Mouse (Mus musculus): Measurements from ENCODE around the gene Cd84.

The Cd84 gene

GRCm38 (mm10) chr1:171915638-171916458 lies 76.4 kb downstream of the Cd84 start:
- peak in 1 of 2 experiments; percentile 40 for DNase-seq (ENCODE audit: low read depth in 1 of 2, low spot score in 2 of 2)

- DNase-seq (ENCODE audit: low read depth in 1 of 2, low spot score in 2 of 2), result peak; percentile 43 to 59
Observed at GRCm38 (mm10) chr1:171917305-171918039, 78.0 kb downstream of the Cd84 start, which contains the start of gene Slamf6. Gene Slamf6 (plus strand): TSS chr1:171917515.

- no peak for DNase-seq (ENCODE audit: low read depth in 1 of 2, low spot score in 2 of 2)
Observed at GRCm38 (mm10) chr1:171918136-171918920, 78.8 kb downstream of the Cd84 start.

GRCm38 (mm10) chr1:171919193-171919592 lies 79.7 kb downstream of the Cd84 start:
- DNase-seq (ENCODE audit: low read depth in 1 of 2, low spot score in 2 of 2), result no peak

- no peak for DNase-seq (ENCODE audit: low read depth in 1 of 2, low spot score in 2 of 2)
Observed at GRCm38 (mm10) chr1:171919901-171920510, 80.5 kb downstream of the Cd84 start.

GRCm38 (mm10) chr1:171920989-171921621 lies 81.6 kb downstream of the Cd84 start:
- DNase-seq (ENCODE audit: low read depth in 1 of 2, low spot score in 2 of 2), result no peak

GRCm38 (mm10) chr1:171921641-171922040 lies 82.1 kb downstream of the Cd84 start:
- DNase-seq (ENCODE audit: low read depth in 1 of 2, low spot score in 2 of 2), result no peak

- DNase-seq (ENCODE audit: low read depth in 1 of 2, low spot score in 2 of 2), result no peak
Observed at GRCm38 (mm10) chr1:171922844-171923243, 83.3 kb downstream of the Cd84 start.

GRCm38 (mm10) chr1:171924900-171925299 lies 85.4 kb downstream of the Cd84 start:
- DNase-seq (ENCODE audit: low read depth in 1 of 2, low spot score in 2 of 2), result no peak

- DNase-seq (ENCODE audit: low read depth in 1 of 2, low spot score in 2 of 2), result no peak
Observed at GRCm38 (mm10) chr1:171933851-171934250, 94.4 kb downstream of the Cd84 start.

GRCm38 (mm10) chr1:171938952-171939948 lies 99.8 kb downstream of the Cd84 start:
- DNase-seq (ENCODE audit: low read depth in 1 of 2, low spot score in 2 of 2), result no peak

Data from monocyte, adult 2 months (primary cell).